Mouse (Mus musculus) forebrain, embryonic 16.5 days (tissue): ENCODE measurements at regions not wholly inside any gene's neighbourhood (a gene's known extent, or its start where the extent isn't known, plus 50 kb on each side); places are given as distances from the start of the nearest gene placed in this dataset.

ENCODE experiments used
- ATAC-seq: fragments of 200-750 bp; cut with Nextera tagmentation; 2 replicates; pipeline ENCODE4 v1.8.0; 2017; ENCODE audit warnings: mild to moderate bottlenecking, moderate library complexity
- H3K27ac ChIP-seq: fragments of 300-500 bp; sonication (generic); 2 replicates; pipeline ENCODE4 v1.5.1; 2014; ENCODE audit warnings: low read length, control low read depth
- H3K27me3 ChIP-seq: fragments of 300-500 bp; sonication (generic); replicated peaks from 2 replicates; pipeline ENCODE4 v1.6.1; 2014; ENCODE audit warnings: low read length; ENCODE audit not compliant: control insufficient read depth, insufficient read depth
- H3K36me3 ChIP-seq: fragments of 300-500 bp; sonication (generic); 2 replicates; pipeline ENCODE4 v1.6.1; 2014; ENCODE audit not compliant: control insufficient read depth, insufficient read depth
- H3K4me1 ChIP-seq: fragments of 300-500 bp; sonication (generic); replicated peaks from 2 replicates; pipeline ENCODE4 v1.6.1; 2014; ENCODE audit warnings: low read length; ENCODE audit not compliant: control insufficient read depth, insufficient read depth
- H3K4me2 ChIP-seq: fragments of 300-500 bp; sonication (generic); 2 replicates; pipeline ENCODE4 v1.6.1; 2014; ENCODE audit warnings: mild to moderate bottlenecking, low read length, control low read depth
- H3K4me3 ChIP-seq: fragments of 300-500 bp; sonication (generic); replicated peaks from 2 replicates; pipeline ENCODE4 v1.5.1; 2014; ENCODE audit warnings: mild to moderate bottlenecking, low read length, control low read depth
- H3K9ac ChIP-seq: fragments of 300-500 bp; sonication (generic); replicated peaks from 2 replicates; pipeline ENCODE4 v1.6.1; 2014; ENCODE audit warnings: low read depth, low read length, control low read depth
- H3K9me3 ChIP-seq: fragments of 300-500 bp; sonication (generic); 2 replicates; pipeline ENCODE4 v1.6.1; 2016; ENCODE audit warnings: low read length; ENCODE audit not compliant: control insufficient read depth
- WGBS: fragments of 180-500 bp; shearing (Covaris S2); extraction: QIAGEN DNeasy Blood & Tissue Kit; methylation state at CpG from one replicate; pipeline ENCODE4 v1.1.7; 2014; 5-methylcytosine and 5-hydroxymethylcytosine counted together

DNA sequence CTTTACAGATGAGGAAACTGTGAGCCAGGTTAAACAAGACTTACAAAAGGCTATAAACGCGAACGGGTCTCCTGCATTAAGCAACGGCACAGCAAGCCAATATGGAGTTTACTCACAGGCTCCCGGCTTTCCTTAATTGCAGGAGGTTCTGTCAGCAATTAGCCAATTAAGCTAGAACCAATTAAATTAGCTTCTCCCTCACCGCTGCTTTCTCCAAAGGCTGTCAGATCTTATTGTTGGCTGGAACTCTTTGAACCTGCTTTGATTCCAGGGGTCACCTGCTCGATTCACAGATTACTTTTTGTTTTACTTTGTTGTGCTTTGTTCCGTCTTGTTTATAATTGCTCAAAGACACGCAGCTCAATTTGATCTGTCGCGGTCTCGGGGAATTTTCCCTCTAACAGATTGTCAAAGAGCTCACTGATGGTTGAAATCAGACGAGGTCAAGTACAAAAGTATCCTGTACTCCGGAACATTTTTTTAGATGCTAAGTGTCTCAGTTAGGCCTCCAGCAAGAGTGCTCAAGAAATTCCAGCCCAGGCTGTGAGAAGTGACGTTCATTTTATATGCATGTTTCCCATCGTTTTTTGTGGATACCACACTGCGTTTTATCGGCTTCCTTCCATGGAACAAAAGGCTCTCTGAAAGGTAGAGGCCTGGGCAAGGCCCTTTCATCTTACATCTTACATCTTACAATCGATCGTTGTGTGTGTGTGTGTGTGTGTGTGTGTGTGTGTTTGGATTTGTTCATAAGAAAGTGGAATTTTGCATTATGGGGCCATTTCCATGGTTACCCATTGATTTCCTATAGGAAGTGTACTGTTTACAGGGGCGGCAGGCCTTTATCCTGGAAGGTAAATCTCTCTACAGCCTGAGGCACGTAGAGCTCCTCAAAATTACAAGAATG is 181.9 kb downstream of the Lrrn1 start:
- ATAC-seq, result peak; percentile 68
- Histone ChIP-seq H3K36me3 (no peaks in the 10 kb centered on the region), H3K4me1 (peaks cover 16% of the 10 kb centered on the region), H3K4me3 (no peak overlapping the region), H3K9ac (no peak overlapping the region), H3K4me2 (peak overlapping the region; percentile 33), H3K27me3 (0 out of 2 replicates have a peak, but pooled peaks cover 2% of the 10 kb centered on the region), H3K27ac (no peak overlapping the region), H3K9me3 (no peaks in the 10 kb centered on the region)
- 2% methylated on average over 22 of the region's 22 CpGs for WGBS

DNA sequence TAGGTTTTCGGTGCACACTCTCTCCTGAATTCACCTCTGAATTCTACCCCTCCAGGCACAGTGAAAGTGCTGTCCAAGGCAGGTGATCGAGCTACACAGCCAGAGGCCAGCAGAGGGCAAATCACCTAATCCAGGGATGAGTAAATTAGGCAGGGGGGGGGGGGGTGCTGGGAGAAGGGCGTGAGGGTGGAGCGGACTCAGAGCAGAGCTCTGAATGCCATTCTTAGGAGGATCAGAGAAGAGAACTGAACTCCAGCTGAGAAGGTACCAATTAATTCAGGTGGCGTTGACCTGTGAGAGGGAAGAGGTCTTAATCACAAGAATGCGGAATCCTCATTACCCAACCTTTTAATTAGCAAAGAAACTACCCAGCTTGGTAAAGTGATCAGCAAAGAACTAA is 183.5 kb downstream of the Lrrn1 start:
- ATAC-seq, result no peak
- WGBS, result 6% methylated on average over 6 of the region's 6 CpGs
- no peaks in the 10 kb centered on the region; the same call in 1 of the 2 replicates for H3K9me3 ChIP-seq

DNA sequence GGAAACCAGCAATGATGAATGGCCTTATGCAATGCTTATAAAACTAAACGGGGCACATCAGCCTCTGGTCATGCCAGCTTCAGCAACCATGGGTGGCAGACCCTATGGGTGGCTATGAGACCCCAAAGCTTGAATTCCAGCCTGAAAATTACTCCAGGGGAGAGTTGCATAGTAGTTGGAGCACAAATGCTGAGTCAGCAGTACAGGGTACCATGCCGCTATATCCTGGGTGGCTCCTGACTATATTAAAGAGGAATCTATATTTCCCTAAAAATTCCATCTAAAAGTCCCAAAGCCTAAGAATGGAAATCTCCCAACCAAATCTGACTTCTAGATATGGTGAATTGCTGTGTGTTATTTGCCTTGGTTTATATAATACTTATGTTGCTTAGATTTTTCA is 187.6 kb downstream of the Lrrn1 start:
- Histone ChIP-seq H3K9ac (no peak overlapping the region), H3K36me3 (no peaks in the 10 kb centered on the region), H3K4me1 (peaks cover 6% of the 10 kb centered on the region), H3K9me3 (no peaks in the 10 kb centered on the region; the same call in 1 of the 2 replicates), H3K4me2 (no peak overlapping the region), H3K27ac (no peak overlapping the region), H3K4me3 (no peak overlapping the region), H3K27me3 (0 out of 2 replicates have a peak, but pooled peaks cover 2% of the 10 kb centered on the region)
- 97% methylated on average over 2 of the region's 2 CpGs for WGBS
- ATAC-seq, result no peak

More for the DNA sequence above, 183.5 kb downstream of the Lrrn1 start:
- no peak overlapping the region for H3K4me3 ChIP-seq
- H3K36me3 ChIP-seq, result no peaks in the 10 kb centered on the region
- no peak overlapping the region for H3K4me2 ChIP-seq
- no peak overlapping the region for H3K27ac ChIP-seq
- peaks cover 16% of the 10 kb centered on the region for H3K4me1 ChIP-seq
- 0 out of 2 replicates have a peak, but pooled peaks cover 2% of the 10 kb centered on the region for H3K27me3 ChIP-seq
- H3K9ac ChIP-seq, result no peak overlapping the region

DNA sequence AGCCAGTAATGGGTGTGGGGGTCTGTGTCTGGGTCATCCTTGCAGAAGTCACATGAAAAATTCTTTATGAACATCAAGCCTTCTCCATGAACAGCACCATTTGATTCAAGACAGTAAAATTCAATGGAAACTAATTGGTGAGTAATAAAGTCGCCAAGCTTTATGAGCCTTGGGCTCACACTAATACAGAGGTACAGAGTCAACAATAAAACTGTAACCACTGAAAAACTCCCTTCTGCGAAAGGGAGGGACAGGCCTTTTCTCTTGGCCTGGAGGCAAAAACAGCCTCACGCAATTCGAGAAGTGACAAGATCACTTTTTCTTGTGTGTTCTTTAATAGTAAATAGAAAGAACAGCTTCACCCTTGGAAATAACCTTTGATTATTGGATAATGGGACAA is 200.7 kb downstream of the Lrrn1 start:
- Histone ChIP-seq H3K9ac (no peak overlapping the region), H3K4me1 (no peaks in the 10 kb centered on the region), H3K9me3 (no peaks in the 10 kb centered on the region), H3K36me3 (no peaks in the 10 kb centered on the region), H3K4me3 (no peak overlapping the region), H3K4me2 (no peak overlapping the region), H3K27me3 (no peaks in the 10 kb centered on the region), H3K27ac (no peak overlapping the region)
- WGBS, result 89% methylated on average over 4 of the region's 4 CpGs
- ATAC-seq, result no peak

DNA sequence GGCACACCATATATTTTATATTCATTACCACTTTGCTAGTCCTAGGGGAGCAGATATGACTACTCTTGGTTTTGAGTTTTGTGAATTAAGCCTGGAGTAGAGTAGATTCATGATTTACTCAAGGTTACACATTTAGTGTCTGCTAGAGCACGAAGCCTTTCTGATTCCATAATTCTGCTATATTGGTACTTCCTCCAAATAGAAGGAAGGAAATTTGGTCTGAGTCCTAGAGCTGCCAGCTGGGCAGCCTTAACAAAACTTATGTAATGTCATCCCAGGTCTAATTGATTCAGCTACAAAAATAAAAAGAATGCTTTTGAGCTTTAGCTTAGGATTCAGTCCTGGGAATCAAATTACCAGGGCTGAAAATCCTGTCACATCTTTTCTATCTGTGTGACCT is 205.2 kb downstream of the Lrrn1 start:
- H3K4me3 ChIP-seq, result no peak overlapping the region
- no peak overlapping the region for H3K9ac ChIP-seq
- H3K4me1 ChIP-seq, result no peaks in the 10 kb centered on the region
- no peak overlapping the region for H3K4me2 ChIP-seq
- H3K9me3 ChIP-seq, result no peaks in the 10 kb centered on the region
- ATAC-seq, result no peak
- WGBS, result 83% methylated on average over 1 of the region's 1 CpGs
- no peaks in the 10 kb centered on the region for H3K27me3 ChIP-seq
- no peak overlapping the region for H3K27ac ChIP-seq
- no peaks in the 10 kb centered on the region for H3K36me3 ChIP-seq

DNA sequence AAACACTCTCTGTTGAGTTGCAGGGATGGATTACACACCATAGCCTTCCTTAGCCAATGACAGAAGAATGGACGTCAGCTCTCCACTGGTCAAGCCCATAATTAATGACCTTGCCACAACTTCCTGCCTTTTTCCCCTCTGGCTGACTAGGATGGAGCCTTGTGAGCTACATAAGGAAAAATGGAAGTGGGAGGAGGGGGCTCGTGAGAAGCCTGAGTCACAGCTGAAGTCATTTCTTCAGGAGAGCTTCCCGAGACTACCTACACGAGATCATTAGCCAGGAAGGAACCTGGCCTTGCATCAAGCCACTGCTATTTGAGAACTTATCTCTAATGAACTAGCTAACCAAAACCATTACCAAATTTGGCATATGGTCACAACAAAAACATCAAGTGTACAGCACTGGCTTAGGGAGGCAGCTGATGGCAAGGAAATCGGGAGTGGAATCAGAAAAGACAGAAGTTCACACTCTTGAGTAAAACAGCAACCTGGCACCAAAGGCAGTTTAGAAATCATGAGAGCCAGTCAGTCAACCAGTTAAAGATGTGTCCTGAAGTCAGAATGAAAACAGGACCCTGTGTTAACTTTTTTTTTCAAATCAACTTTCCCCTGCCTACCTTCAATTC is 219.7 kb downstream of the Lrrn1 start:
- H3K4me2 ChIP-seq, result no peak overlapping the region
- peak; percentile 61 for ATAC-seq
- no peaks in the 10 kb centered on the region for H3K9me3 ChIP-seq
- H3K36me3 ChIP-seq, result no peaks in the 10 kb centered on the region
- no peak overlapping the region for H3K4me3 ChIP-seq
- H3K4me1 ChIP-seq, result no peaks in the 10 kb centered on the region; the same call in 1 of the 2 replicates
- H3K27ac ChIP-seq, result no peak overlapping the region
- H3K27me3 ChIP-seq, result no peaks in the 10 kb centered on the region
- 74% methylated on average over 5 of the region's 5 CpGs for WGBS
- H3K9ac ChIP-seq, result no peak overlapping the region

DNA sequence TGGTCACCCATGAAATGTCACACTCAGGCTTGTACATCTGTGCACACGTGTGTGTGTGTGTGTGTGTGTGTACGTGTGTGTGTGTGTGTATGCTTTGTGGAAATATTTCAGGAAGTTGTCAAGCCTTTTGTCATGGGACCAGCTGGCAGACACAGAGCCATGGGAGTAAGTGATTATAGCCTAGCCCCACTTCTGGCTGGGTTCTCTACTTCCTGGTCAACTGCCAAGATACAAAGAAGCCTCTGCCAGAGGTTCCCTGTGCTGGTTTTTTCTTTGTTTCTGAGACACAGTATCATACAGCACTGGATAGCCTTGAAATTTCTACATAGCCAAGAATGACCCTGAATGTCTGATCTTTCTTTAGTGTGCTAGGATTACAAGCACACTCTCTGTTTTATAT is 220.2 kb downstream of the Lrrn1 start:
- peak; percentile 75 for ATAC-seq
- no peaks in the 10 kb centered on the region for H3K36me3 ChIP-seq
- H3K4me1 ChIP-seq, result no peaks in the 10 kb centered on the region; the same call in 1 of the 2 replicates
- H3K27me3 ChIP-seq, result no peaks in the 10 kb centered on the region
- H3K9ac ChIP-seq, result no peak overlapping the region
- H3K9me3 ChIP-seq, result no peaks in the 10 kb centered on the region
- H3K27ac ChIP-seq, result no peak overlapping the region
- 29% methylated on average over 2 of the region's 2 CpGs for WGBS
- no peak overlapping the region for H3K4me2 ChIP-seq
- no peak overlapping the region for H3K4me3 ChIP-seq

DNA sequence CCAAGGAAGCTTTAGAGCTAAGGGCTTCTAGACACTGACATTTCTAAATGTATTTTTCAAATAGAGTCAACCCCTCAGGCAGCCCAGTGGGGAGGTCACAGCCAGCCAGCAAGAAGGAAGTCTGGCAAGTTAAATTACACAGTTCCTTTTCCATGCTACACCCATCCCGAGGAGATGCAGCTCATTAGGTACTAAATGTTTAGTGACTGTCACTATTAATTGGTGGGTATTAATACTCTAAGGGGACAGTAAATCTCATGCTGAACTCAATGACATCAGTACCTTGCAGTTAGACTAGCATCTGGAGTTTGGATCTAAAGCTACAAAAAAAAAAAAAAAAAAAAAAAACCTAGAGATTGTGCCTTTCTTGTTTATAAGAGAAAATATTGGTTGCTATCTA is 222.6 kb downstream of the Lrrn1 start:
- no peaks in the 10 kb centered on the region for H3K27me3 ChIP-seq
- no peaks in the 10 kb centered on the region for H3K36me3 ChIP-seq
- no peaks in the 10 kb centered on the region for H3K9me3 ChIP-seq
- no peak overlapping the region for H3K4me3 ChIP-seq
- WGBS, result 71% methylated on average over 1 of the region's 1 CpGs
- H3K4me2 ChIP-seq, result no peak overlapping the region
- H3K27ac ChIP-seq, result no peak overlapping the region
- no peak overlapping the region for H3K9ac ChIP-seq
- no peak for ATAC-seq
- H3K4me1 ChIP-seq, result no peaks in the 10 kb centered on the region; the same call in 1 of the 2 replicates

DNA sequence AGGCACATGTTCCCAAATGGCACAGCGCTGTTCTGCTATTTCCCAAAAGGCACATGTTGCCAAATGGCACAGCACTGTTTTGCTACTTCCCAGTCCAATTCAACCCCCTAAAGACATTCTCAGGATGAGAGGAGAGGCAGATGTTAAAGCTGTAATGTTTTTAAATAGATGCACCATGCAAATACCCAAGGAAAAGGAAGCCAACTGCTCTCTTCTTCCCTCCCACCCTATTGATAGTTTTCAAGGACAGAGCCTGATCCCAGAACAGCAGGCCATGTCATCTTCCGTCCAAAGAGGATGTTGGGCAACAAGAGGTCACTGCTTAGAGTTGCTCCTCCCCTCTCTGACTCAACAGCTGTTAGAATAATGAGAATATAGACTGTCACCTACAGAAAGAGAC is 225.6 kb downstream of the Lrrn1 start:
- H3K27me3 ChIP-seq, result no peaks in the 10 kb centered on the region
- H3K4me3 ChIP-seq, result no peak overlapping the region
- WGBS, result 74% methylated on average over 2 of the region's 2 CpGs
- H3K4me2 ChIP-seq, result no peak overlapping the region
- no peaks in the 10 kb centered on the region for H3K9me3 ChIP-seq
- no peaks in the 10 kb centered on the region for H3K36me3 ChIP-seq
- H3K9ac ChIP-seq, result no peak overlapping the region
- H3K27ac ChIP-seq, result no peak overlapping the region
- no peak for ATAC-seq
- H3K4me1 ChIP-seq, result no peaks in the 10 kb centered on the region
